Mouse (Mus musculus) cerebellum, adult 2 months (tissue): ENCODE data around the gene Olfml2a. TPM values are rescaled to one million over a fixed set of nuclear protein-coding genes. Genes with fewer than 3 reads are reported as not detected.

Experiments used
- DNase-seq, 2 experiments: peaks; one replicate each; pipeline ENCODE4 v3.0.0; 2021
- H3K27ac ChIP-seq: fragments of 200-500 bp; 2 replicates; pipeline ENCODE4 v1.5.1; 2012; ENCODE audit warnings: low read length, control low read depth, inconsistent platforms; ENCODE audit not compliant: insufficient read depth
- H3K27me3 ChIP-seq: fragments of 200-500 bp; 2 replicates; pipeline ENCODE4 v1.6.1; 2012; ENCODE audit warnings: inconsistent platforms, mild to moderate bottlenecking, low read length, moderate library complexity; ENCODE audit not compliant: control insufficient read depth, insufficient read depth
- H3K4me1 ChIP-seq: fragments of 200-500 bp; 2 replicates; pipeline ENCODE4 v1.6.1; 2011; ENCODE audit warnings: low read length; ENCODE audit not compliant: control insufficient read depth, insufficient read depth
- H3K4me3 ChIP-seq: fragments of 200-500 bp; replicated peaks from 2 replicates; pipeline ENCODE3; 2011; ENCODE audit warnings: mild to moderate bottlenecking, low read depth, low read length, control low read depth; ENCODE audit not compliant: insufficient read depth
- CTCF ChIP-seq: fragments of 200-500 bp; IDR thresholded peaks from 2 replicates; pipeline ENCODE4 v1.5.1; 2011; ENCODE audit warnings: low read depth, mild to moderate bottlenecking, control low read depth, low read length, moderate library complexity, borderline replicate concordance; ENCODE audit not compliant: insufficient read depth
- POLR2A ChIP-seq: fragments of 200-500 bp; IDR thresholded peaks from 2 replicates; pipeline ENCODE4 v1.6.1; 2011; ENCODE audit warnings: low read length, control low read depth, borderline replicate concordance; ENCODE audit not compliant: insufficient read depth
- WGBS: fragments of 180-500 bp; shearing (Covaris S2); methylation state at CpG from one replicate; pipeline ENCODE4 v1.1.7; 2018; 5-methylcytosine and 5-hydroxymethylcytosine counted together
- polyA plus RNA-seq: library from polyadenylated mRNA; depleted of rRNA; stranded (reverse); fragments of >200 nt; gene quantifications from 2 replicates; pipeline ENCODE4 v1.2.3, GENCODE M21; 2012

The Olfml2a gene
- polyA plus RNA-seq, 1 experiment: 0.95 TPM

DNA sequence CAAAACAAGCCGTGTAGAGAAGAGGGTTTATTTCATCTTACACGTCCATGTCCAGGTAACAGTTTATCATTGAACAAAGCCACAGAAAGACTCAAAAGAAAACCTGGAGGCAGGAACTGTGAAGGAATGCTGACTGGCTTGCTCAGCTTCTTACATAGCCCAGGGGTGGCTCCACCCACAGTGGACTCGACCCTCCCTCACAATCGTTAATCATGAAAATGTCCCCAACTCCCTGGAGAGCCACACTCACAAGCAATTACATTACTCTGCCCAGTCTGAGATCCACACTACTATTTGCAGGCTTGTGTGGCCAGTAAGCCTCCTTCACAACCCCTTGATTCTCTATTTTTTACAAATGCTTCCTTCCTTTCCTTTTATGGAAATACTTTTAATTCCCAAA lies 32.4 kb downstream of the Olfml2a start:
- no peak for DNase-seq
- no peak for TF ChIP-seq POLR2A
- TF ChIP-seq CTCF: no peak
- 44% methylated on average over 4 of the region's 4 CpGs for WGBS
- Histone ChIP-seq H3K27ac (no peak overlapping the region), H3K27me3 (no peaks in the 10 kb centered on the region), H3K4me3 (no peak overlapping the region), H3K4me1 (no peaks in the 10 kb centered on the region)

DNA sequence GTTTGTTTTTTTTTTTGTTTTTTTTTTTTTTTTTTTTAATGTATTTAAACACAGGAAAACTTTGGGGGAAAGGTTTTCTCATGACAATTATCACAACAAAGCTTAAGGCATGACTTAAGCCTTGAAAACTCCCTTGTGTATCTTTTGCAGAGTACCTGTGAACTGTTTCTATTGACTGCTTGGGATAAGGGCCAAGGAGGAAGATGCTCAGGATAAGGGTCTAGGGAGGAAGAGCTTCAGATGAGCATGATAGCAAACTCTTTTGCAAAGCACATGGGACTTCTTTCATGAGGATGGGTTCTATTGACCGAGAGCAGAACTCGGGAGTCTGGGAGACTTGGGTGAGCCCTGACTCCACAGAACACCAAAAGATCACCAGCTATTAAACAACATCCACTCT lies 37.9 kb downstream of the Olfml2a start:
- H3K4me1 ChIP-seq: no peaks in the 10 kb centered on the region
- no peaks in the 10 kb centered on the region for H3K27me3 ChIP-seq
- no peak for DNase-seq
- no peak for TF ChIP-seq CTCF
- no peak for TF ChIP-seq POLR2A
- WGBS: 96% methylated on average over 2 of the region's 2 CpGs
- no peak overlapping the region for H3K27ac ChIP-seq
- no peak overlapping the region for H3K4me3 ChIP-seq

DNA sequence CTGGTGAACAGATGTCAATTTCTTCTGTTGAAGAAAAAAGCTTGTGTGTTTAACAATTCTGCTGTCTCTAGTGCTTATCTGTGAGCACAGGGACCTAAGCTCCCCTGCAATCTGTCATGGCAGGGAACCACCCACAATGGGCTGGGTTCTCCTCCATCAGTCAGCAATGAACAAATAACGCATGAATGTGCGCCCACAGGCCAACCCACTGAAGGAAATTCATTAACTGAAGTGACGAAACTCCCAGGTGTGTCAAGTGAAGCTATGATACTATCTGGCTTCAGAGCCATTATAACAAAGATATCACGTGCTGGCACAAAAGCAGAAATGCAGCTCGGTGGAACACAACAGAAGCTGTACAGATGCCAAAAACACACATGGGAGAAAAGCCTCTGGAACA lies 38.3 kb downstream of the Olfml2a start:
- no peaks in the 10 kb centered on the region for H3K27me3 ChIP-seq
- 58% methylated on average over 5 of the region's 5 CpGs for WGBS
- TF ChIP-seq CTCF (no peak), POLR2A (no peak)
- no peak for DNase-seq
- no peaks in the 10 kb centered on the region for H3K4me1 ChIP-seq
- no peak overlapping the region for H3K27ac ChIP-seq
- H3K4me3 ChIP-seq: no peak overlapping the region

DNA sequence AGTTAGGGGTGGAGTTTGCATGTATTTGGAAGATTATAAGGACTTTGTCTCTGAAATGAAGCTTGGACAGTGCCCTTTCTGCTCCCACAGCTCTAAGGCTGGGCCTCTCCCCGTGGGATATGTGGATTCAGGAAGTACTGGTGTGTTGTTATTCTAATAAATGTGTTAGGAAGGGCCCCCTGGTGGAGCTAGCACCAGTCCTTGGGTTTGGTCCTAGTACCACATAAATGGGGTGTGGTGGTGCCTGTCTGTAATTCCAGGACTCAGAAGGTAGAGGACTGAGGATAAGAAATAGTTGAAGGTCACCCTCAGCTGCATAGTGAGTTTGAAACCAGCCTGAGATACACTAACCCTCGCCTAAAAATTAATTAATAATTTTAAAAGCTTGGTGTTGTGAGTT lies 41.4 kb downstream of the Olfml2a start:
- H3K4me1 ChIP-seq: no peaks in the 10 kb centered on the region
- H3K27me3 ChIP-seq: no peaks in the 10 kb centered on the region
- WGBS: 37% methylated on average over 2 of the region's 2 CpGs
- no peak overlapping the region for H3K27ac ChIP-seq
- no peak for DNase-seq
- H3K4me3 ChIP-seq: no peak overlapping the region
- no peak for TF ChIP-seq CTCF
- TF ChIP-seq POLR2A: no peak

DNA sequence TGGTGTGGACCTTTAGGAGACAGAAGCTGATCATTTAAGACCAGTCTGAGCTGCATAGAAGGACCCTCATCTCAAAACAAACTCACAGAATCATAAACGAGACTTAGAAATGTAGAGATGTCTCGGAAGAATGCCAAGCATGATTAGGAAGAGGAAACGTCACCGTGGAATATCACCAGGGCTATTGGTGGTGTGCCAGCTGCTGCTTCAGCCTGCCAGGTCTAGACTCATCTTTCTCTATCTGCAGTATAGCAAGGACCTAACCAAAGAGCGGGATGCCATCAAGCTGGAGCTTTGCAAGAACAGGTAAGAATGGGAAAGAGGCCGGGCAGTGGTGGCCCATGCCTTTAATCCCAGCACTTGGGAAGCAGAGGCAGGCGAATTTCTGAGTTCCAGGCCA lies 41.9 kb downstream of the Olfml2a start:
- no peaks in the 10 kb centered on the region for H3K4me1 ChIP-seq
- no peak for DNase-seq
- WGBS: 35% methylated on average over 7 of the region's 7 CpGs
- TF ChIP-seq CTCF (no peak), POLR2A (no peak)
- H3K27me3 ChIP-seq: no peaks in the 10 kb centered on the region
- no peak overlapping the region for H3K4me3 ChIP-seq
- H3K27ac ChIP-seq: no peak overlapping the region

DNA sequence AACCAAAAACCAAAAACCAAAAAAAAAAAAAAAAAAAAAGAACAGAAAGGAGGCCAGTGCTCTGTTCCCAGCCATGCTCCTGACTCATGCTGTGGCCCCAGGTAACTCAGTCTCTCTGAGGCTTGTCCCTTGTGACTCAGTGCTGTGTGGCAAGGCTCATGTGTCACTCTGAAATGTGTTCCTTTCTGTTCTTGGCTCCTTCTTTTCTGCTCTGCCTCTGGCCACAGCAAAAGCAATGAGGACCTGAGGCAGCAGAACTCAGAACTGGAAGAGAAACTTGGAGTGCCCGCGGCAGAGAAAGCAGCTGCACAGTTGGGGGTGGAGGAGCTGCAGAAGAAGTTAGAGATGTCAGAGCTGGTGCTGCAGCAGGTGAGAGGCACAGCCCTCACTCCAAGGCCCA lies 42.4 kb downstream of the Olfml2a start:
- Histone ChIP-seq H3K27me3 (no peaks in the 10 kb centered on the region), H3K4me1 (no peaks in the 10 kb centered on the region), H3K27ac (no peak overlapping the region), H3K4me3 (no peak overlapping the region)
- no peak for DNase-seq
- WGBS: 13% methylated on average over 2 of the region's 2 CpGs
- no peak for TF ChIP-seq CTCF

DNA sequence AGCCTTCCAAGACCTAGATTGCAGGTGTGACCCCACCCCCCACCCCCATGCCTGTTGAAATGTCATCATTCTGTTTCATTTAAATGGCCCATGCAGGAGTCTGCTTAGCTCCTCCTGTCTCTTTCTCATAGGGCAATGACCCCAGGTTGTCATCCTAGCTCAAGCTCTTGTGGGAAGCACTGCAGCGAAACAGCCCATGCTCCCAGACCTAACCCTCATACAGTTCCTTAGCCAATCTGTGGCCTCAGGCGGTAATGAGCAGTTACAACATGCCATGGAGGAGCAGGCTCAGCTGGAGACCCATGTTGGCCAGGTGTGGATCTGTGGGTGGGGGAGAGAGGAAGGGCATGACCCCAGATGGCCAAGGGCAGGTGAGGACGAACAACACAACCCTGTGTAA lies 43.4 kb downstream of the Olfml2a start:
- no peak for DNase-seq
- WGBS: 87% methylated on average over 3 of the region's 3 CpGs
- Histone ChIP-seq H3K4me3 (no peak overlapping the region), H3K27me3 (no peaks in the 10 kb centered on the region), H3K4me1 (no peaks in the 10 kb centered on the region), H3K27ac (no peak overlapping the region)
- TF ChIP-seq CTCF: no peak
- no peak for TF ChIP-seq POLR2A

DNA sequence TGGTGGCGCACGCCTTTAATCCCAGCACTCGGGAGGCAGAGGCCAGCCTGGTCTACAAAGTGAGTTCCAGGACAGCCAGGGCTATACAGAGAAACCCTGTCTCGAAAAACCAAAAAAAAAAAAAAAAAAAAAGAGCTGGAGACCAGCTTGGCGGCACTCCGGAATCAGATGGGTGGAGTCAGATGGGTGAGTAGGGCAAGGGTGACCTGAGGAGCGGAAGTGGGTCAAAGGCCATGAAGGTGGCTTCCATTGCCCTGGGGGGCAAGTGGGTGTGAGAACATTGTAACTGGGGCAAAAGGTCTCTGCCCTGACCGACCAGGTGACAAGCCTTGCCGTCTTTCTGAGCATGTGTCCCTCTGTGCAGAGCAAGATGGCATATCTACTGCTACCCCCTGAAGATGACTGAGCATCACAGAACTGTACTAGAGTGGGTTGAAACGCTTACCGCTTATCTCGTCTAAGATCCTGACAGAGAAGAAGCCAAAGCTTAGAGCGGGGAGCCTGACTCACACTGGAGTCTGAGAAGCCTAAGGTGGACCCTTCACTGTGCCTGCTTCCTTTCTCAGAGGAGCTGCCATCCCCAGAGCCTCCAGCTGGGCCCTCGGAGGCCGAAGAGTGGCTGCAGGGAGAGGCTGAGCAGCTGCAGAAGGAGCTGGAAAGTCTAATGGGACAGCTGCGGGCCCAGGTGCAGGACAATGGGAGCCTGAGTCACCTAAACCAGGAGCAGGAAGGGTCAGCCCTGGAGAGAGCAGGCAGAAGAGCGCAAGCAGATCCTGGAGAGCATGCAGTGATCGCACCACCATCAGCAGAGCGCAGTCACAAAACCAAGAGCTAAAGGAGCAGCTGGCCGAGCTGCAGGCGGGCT lies 44.4 kb downstream of the Olfml2a start:
- DNase-seq: no peak
- Histone ChIP-seq H3K4me1 (no peaks in the 10 kb centered on the region), H3K27ac (no peak overlapping the region), H3K4me3 (no peak overlapping the region), H3K27me3 (no peaks in the 10 kb centered on the region)
- TF ChIP-seq POLR2A: no peak
- no peak for TF ChIP-seq CTCF
- WGBS: 81% methylated on average over 21 of the region's 21 CpGs
